Mouse (Mus musculus) embryonic facial prominence, embryonic 13.5 days (tissue): ENCODE data around the gene Nek4. TPM values are rescaled to one million over a fixed set of nuclear protein-coding genes. Genes with fewer than 3 reads are reported as not detected.

Experiments used
- ATAC-seq: fragments of 200-750 bp; cut with Nextera tagmentation; 2 replicates; pipeline ENCODE4 v1.8.0; 2017; ENCODE audit warnings: low read depth; ENCODE audit not compliant: insufficient number of reproducible peaks, insufficient read depth, low FRiP score, low TSS enrichment
- H3K27ac ChIP-seq: fragments of 300-500 bp; sonication (generic); 2 replicates; pipeline ENCODE4 v1.5.1; 2015; ENCODE audit warnings: moderate library complexity, mild to moderate bottlenecking, inconsistent platforms
- H3K27me3 ChIP-seq: fragments of 300-500 bp; sonication (generic); 2 replicates; pipeline ENCODE4 v1.6.1; 2015; ENCODE audit warnings: mild to moderate bottlenecking, inconsistent platforms
- H3K36me3 ChIP-seq: fragments of 300-500 bp; sonication (generic); 2 replicates; pipeline ENCODE4 v1.6.1; 2015; ENCODE audit warnings: mild to moderate bottlenecking, inconsistent platforms
- H3K4me1 ChIP-seq: fragments of 300-500 bp; sonication (generic); 2 replicates; pipeline ENCODE4 v1.6.1; 2015; ENCODE audit warnings: inconsistent platforms
- H3K4me2 ChIP-seq: fragments of 300-500 bp; sonication (generic); 2 replicates; pipeline ENCODE4 v1.6.1; 2015; ENCODE audit warnings: moderate library complexity, mild to moderate bottlenecking, inconsistent platforms
- H3K4me3 ChIP-seq: fragments of 300-500 bp; sonication (generic); 2 replicates; pipeline ENCODE4 v1.5.1; 2015; ENCODE audit warnings: mild to moderate bottlenecking, inconsistent platforms
- H3K9ac ChIP-seq: fragments of 300-500 bp; sonication (generic); 2 replicates; pipeline ENCODE4 v1.6.1; 2015; ENCODE audit warnings: mild to moderate bottlenecking, inconsistent platforms
- H3K9me3 ChIP-seq: fragments of 300-500 bp; sonication (generic); 2 replicates; pipeline ENCODE4 v1.6.1; 2016; ENCODE audit warnings: inconsistent platforms
- WGBS: fragments of 180-500 bp; shearing (Covaris S2); methylation state at CpG from one replicate; pipeline ENCODE4 v1.1.7; 2015; ENCODE audit warnings: mixed read lengths; 5-methylcytosine and 5-hydroxymethylcytosine counted together
- polyA plus RNA-seq: library from polyadenylated mRNA; unstranded; fragments of >200 nt; fragmentation: Nextera tagmentation; extraction: Ambion mirVana; gene quantifications from 2 replicates; pipeline ENCODE4 v1.2.1, GENCODE M21; 2015

Gene Nek4
- polyA plus RNA-seq, 1 experiment from 2014 or later, result 15.3 TPM

DNA sequence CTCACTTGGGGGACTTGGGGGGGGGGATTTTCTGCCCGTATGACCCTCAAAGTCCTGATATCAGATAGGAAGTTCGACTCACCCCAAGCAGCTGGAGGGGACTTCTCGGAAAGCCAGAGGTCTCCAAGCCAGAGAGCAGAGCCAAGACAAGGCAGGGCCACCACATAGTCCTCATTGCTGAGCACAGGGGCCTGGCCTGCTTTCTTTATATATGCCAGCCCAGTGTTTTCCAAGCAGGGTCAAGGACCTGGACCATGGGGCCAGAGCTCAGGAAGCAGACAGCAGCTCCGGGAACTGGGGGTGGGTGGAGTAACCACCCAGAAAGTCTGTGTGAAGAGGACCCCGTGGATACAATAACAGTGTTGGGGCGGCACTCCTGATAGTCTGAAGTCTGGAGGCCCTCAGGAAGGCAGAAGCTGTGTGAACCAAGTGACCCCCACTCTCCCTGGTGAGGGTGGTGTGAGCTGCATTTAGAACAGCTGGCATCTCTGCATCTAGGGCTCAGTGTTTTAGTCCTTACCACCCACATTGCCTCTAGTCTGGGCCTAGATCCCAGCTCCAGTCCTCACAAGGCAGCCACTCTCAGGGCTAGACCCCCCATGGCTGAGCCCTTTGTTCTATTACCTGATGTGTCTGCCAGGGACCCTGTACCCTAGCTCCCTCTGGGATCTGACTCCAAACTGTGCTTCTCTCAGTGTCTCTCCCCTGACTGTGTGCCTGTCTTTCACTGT lies 27.6 kb upstream of the Nek4 start, which contains the start of gene Itih3:
Gene Itih3, minus strand, starts transcription at position 386 of the 731 bp plus-strand sequence.
- Histone ChIP-seq H3K4me3 (no peak within 1 kb of the TSS), H3K36me3 (no peaks in the 10 kb centered on the region), H3K4me1 (no peaks in the 10 kb centered on the region), H3K27me3 (no peaks in the 10 kb centered on the region), H3K9me3 (no peaks in the 10 kb centered on the region), H3K4me2 (no peak within 1 kb of the TSS), H3K9ac (no peak within 1 kb of the TSS), H3K27ac (no peak within 1 kb of the TSS)
- WGBS, result 64% methylated on average over 6 of the region's 6 CpGs
- ATAC-seq, result no peak

DNA sequence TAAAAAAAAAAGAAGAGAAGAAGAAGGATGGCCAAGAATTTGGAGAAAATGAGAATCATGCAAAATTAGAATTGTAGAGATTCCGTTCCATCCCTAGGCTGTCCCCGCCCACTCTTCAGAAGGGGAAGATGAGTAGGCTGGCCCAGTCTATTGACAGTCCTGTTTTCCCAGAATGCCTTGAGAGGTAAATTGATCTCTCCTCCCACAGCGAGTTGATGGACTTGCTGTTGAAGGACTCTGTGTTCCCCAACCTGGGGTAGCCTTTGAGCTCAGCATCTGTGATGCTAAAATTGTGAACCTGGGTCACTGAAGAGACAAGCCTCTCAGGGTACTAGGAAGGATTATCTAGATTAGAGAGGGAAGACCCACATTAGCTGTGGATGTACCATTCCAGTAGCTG lies 25.7 kb upstream of the Nek4 start:
- Histone ChIP-seq H3K9ac (no peak overlapping the region), H3K27ac (no peak overlapping the region), H3K4me2 (no peak overlapping the region), H3K27me3 (no peaks in the 10 kb centered on the region), H3K9me3 (no peaks in the 10 kb centered on the region), H3K4me1 (no peaks in the 10 kb centered on the region), H3K4me3 (no peak overlapping the region), H3K36me3 (no peaks in the 10 kb centered on the region)
- no peak for ATAC-seq
- 75% methylated on average over 3 of the region's 3 CpGs for WGBS

DNA sequence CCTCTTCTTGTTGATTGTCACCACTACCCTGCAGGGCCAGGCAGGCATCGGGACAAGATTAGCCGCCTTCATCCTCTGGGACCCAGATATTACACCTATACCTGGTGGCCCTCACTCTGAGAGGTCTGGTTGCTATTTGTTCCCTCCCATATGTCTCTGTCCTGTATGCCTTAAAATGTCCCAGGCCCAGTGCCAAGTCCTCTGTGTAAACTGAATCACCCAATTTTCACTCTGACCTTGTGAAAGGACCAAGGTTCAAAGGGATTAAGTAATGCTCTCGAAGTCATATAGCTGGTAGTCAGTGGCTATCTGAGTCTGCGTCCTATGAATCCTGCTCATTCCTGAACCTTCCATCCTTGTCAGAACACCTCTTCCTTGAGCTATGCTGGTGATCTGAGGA lies 20.8 kb upstream of the Nek4 start:
- WGBS, result 88% methylated on average over 4 of the region's 4 CpGs
- no peaks in the 10 kb centered on the region for H3K27me3 ChIP-seq
- no peak overlapping the region for H3K4me2 ChIP-seq
- H3K27ac ChIP-seq, result no peak overlapping the region
- no peak for ATAC-seq
- no peak overlapping the region for H3K9ac ChIP-seq
- H3K4me1 ChIP-seq, result no peaks in the 10 kb centered on the region
- no peaks in the 10 kb centered on the region for H3K36me3 ChIP-seq
- no peak overlapping the region for H3K4me3 ChIP-seq
- no peaks in the 10 kb centered on the region for H3K9me3 ChIP-seq

DNA sequence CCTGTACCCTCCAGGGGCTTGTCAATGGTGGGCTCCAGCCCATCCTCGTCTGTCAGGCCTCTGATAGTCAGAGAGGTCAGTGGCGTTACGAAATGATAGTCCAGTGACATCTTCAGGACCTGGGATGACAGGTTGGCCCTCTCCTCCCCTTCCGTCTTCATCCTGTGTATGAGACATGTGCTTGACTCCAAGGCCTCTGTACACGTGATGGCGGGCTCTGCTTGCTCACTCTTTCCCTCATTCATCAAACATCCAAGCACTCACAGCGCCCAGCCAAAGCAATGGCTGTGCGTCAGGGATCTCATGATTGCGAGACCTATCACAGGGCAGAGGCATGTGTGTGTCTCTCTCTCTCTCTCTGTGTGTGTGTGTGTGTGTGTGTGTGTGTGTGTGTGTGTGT lies 17.8 kb upstream of the Nek4 start:
- Histone ChIP-seq H3K27ac (no peak overlapping the region), H3K27me3 (no peaks in the 10 kb centered on the region), H3K36me3 (no peaks in the 10 kb centered on the region), H3K4me1 (no peaks in the 10 kb centered on the region), H3K9ac (no peak overlapping the region), H3K9me3 (no peaks in the 10 kb centered on the region), H3K4me2 (no peak overlapping the region), H3K4me3 (no peak overlapping the region)
- no peak for ATAC-seq
- 78% methylated on average over 9 of the region's 9 CpGs for WGBS

DNA sequence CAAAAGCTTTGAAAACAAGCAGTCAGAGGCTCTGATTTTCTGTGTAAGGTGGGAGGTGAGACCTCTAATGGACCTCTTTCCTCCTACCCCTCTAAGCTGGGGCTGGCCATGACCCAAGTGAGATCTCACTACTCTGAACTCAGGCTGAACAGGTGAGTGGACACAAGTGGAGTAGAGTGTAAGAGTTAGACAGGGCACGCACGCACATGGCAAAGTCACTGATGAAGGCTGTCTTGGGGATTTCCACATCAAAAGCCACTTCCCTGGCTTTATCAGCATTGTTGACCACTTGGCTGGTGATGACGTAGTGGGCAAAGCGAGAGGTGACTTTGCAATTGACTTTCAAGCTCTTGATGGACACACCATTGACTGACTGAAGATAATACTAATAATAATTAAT lies 8.9 kb upstream of the Nek4 start:
- Histone ChIP-seq H3K9me3 (no peaks in the 10 kb centered on the region), H3K4me2 (no peak overlapping the region), H3K9ac (no peak overlapping the region), H3K27me3 (no peaks in the 10 kb centered on the region), H3K27ac (no peak overlapping the region), H3K4me1 (no peaks in the 10 kb centered on the region), H3K4me3 (no peak overlapping the region), H3K36me3 (no peaks in the 10 kb centered on the region)
- no peak for ATAC-seq
- 89% methylated on average over 4 of the region's 4 CpGs for WGBS

DNA sequence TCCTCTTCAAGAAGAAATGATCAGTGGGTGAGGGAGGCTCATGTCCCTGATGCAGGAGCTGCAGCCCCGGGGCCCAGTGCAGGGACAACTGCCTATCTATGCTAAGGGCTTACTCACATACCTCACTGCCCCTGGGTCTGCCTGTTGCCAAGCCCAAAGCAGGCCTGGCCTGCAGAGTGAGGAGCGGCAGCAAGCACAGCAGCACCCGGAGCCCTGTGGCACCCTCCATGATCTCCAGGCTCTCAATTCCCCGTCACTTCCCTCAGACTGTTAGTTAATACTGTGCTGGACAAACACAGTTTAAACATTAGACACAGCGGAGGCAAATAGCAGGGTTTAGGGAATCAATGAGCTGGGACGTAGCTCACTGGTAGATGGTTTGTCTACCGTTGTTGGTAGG lies 8.1 kb upstream of the Nek4 start, which contains the start of gene Itih1:
Gene Itih1, minus strand, starts transcription at position 252 of the 400 bp plus-strand sequence.
- H3K9me3 ChIP-seq, result no peaks in the 10 kb centered on the region
- 0 out of 2 replicates have a peak, but pooled peaks cover 3% of the 10 kb centered on the region for H3K27me3 ChIP-seq
- no peak for ATAC-seq
- H3K4me3 ChIP-seq, result no peak within 1 kb of the TSS
- H3K36me3 ChIP-seq, result no peaks in the 10 kb centered on the region
- 84% methylated on average over 7 of the region's 7 CpGs for WGBS
- H3K27ac ChIP-seq, result no peak within 1 kb of the TSS
- 0 out of 2 replicates have a peak within 1 kb of the TSS, but pooled peaks have one; percentile 21 for H3K9ac ChIP-seq
- no peak within 1 kb of the TSS for H3K4me2 ChIP-seq
- H3K4me1 ChIP-seq, result no peaks in the 10 kb centered on the region

DNA sequence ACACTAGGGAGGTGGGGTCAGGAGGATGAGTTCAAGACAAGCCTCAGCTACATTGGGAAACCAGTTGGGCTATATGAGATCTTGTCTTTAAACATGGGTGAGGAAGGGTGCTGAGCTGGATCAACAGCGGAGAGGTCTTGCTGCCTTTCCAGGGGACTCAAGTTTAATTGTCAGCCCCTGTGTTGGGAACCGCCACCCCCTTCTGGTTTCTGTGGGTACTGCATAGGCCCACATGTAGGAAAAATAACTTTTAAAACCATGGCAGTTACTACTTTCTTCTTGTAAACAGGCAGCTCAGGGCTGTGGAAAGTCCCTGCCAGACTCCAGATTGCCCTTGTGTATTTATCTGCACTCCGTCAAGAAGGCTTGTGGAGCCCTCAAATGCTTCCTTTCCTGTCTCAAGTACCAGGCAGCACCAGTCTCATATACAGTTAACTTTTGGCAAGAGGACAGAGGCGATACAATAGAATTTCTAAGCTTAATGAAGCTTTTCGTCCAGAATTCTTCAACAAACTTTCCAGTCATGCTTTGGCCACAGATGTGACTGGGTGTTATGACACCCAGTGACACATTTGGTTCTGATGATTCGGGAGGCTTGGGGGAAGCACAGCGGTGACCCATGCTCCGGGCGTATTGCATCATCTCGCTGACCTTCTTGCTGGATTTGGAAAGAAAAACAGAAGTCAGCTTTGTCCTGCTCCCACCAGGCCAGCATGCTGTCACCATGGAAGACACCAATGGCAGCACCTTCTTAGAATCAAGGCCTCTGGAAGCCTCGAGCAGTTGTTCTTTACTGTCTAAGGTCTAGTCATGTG lies 7.1 kb upstream of the Nek4 start:
- H3K9me3 ChIP-seq, result no peaks in the 10 kb centered on the region
- no peak overlapping the region for H3K4me2 ChIP-seq
- 68% methylated on average over 11 of the region's 11 CpGs for WGBS
- H3K4me3 ChIP-seq, result no peak overlapping the region
- H3K36me3 ChIP-seq, result no peaks in the 10 kb centered on the region
- H3K4me1 ChIP-seq, result no peaks in the 10 kb centered on the region
- no peak overlapping the region for H3K27ac ChIP-seq
- H3K27me3 ChIP-seq, result 0 out of 2 replicates have a peak, but pooled peaks cover 6% of the 10 kb centered on the region
- ATAC-seq, result no peak
- no peak overlapping the region for H3K9ac ChIP-seq

DNA sequence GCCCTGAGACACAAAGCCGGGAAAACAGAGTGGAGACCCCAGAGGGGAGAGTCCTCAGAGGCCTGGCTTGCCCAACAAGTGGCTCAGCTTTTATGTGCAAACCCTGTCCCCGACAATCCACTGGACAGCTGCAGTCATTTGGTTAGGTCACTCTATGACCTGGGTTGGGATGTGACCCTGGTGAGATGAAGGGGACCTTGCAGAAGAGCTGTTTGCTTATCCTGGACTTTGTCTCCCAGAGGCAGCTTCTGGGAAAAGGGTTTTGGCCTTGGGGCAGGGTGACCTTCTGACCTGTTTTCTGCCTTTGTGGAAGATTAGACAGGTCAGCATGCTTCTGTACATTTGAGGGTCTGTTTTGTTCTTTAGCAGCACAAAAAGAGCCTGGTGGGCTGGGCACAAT lies 6.4 kb upstream of the Nek4 start:
- no peak overlapping the region for H3K27ac ChIP-seq
- H3K9ac ChIP-seq, result no peak overlapping the region
- H3K4me1 ChIP-seq, result no peaks in the 10 kb centered on the region
- no peak overlapping the region for H3K4me3 ChIP-seq
- 73% methylated on average over 2 of the region's 2 CpGs for WGBS
- no peak overlapping the region for H3K4me2 ChIP-seq
- no peak for ATAC-seq
- 0 out of 2 replicates have a peak, but pooled peaks cover 6% of the 10 kb centered on the region for H3K27me3 ChIP-seq
- no peaks in the 10 kb centered on the region for H3K36me3 ChIP-seq
- H3K9me3 ChIP-seq, result no peaks in the 10 kb centered on the region

DNA sequence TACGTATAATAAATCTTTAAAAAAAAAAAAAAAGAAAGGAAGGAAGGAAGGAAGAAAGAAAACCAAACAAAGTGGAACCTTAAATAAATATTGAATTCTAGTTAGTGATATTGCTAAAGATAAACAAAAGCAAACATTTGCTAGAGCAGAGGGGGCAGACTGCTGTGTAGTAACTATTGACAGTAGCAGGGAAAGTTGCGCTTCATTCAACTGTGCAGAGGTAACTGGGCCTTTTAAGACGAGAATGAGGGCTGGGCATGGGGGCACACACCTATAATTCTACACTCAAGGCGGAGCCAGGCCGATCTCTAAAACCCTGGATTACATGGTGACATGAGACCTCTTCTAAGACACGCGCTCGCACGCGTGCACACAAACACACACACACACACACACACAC lies 1.2 kb upstream of the Nek4 start:
- Histone ChIP-seq H3K9ac (no peak overlapping the region), H3K4me2 (no peak overlapping the region), H3K4me3 (no peak overlapping the region), H3K4me1 (peaks cover 7% of the 10 kb centered on the region), H3K9me3 (no peaks in the 10 kb centered on the region), H3K27me3 (0 out of 2 replicates have a peak, but pooled peaks cover 6% of the 10 kb centered on the region), H3K36me3 (peaks cover 8% of the 10 kb centered on the region), H3K27ac (no peak overlapping the region)
- 93% methylated on average over 10 of the region's 10 CpGs for WGBS
- ATAC-seq, result no peak

DNA sequence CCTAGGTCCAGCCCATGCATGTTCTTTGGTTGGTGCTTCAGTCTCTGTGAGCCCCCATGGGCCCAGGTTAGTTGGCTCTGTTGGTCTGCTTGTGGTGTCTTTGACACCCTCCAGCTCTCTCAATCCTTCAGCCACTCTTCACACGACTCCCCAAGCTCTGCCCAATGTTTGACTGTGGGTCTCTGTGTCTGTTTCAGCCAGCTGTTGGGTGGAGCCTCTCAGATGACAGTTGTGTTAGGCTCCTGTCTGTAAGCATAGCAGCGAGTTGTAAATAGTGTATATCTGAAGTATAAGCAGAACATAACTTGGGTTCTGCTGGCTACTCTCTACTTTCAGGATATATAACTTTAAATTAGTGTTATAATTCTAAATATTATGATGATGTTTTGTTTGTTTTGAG lies 7.3 kb downstream of the Nek4 start:
- no peaks in the 10 kb centered on the region for H3K9me3 ChIP-seq
- H3K4me3 ChIP-seq, result no peak overlapping the region
- H3K4me2 ChIP-seq, result no peak overlapping the region
- H3K9ac ChIP-seq, result no peak overlapping the region
- 75% methylated on average over 2 of the region's 2 CpGs for WGBS
- H3K27me3 ChIP-seq, result no peaks in the 10 kb centered on the region
- peaks cover 45% of the 10 kb centered on the region for H3K36me3 ChIP-seq
- no peak for ATAC-seq
- no peak overlapping the region for H3K27ac ChIP-seq
- H3K4me1 ChIP-seq, result no peaks in the 10 kb centered on the region

DNA sequence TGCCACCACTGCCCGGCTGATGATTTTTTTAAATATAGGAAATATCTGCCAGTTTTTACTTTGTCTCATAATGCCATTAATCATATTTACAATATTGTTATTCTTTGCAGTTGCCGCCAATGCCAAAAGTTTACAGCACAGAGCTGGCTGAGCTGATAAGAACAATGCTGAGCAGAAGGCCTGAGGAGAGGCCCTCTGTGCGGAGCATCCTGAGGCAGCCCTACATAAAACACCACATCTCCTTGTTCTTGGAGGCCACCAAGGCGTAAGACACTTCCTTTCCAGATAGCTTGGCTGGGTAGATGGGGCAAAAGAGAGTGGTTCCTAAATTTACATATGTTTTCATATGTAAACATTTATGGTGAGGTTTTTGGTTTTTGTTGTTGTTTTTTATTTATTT lies 7.9 kb downstream of the Nek4 start:
- Histone ChIP-seq H3K27ac (no peak overlapping the region), H3K4me1 (no peaks in the 10 kb centered on the region), H3K36me3 (peaks cover 42% of the 10 kb centered on the region), H3K4me2 (no peak overlapping the region), H3K4me3 (no peak overlapping the region), H3K9ac (no peak overlapping the region), H3K27me3 (no peaks in the 10 kb centered on the region), H3K9me3 (no peaks in the 10 kb centered on the region)
- 88% methylated on average over 4 of the region's 4 CpGs for WGBS
- no peak for ATAC-seq

DNA sequence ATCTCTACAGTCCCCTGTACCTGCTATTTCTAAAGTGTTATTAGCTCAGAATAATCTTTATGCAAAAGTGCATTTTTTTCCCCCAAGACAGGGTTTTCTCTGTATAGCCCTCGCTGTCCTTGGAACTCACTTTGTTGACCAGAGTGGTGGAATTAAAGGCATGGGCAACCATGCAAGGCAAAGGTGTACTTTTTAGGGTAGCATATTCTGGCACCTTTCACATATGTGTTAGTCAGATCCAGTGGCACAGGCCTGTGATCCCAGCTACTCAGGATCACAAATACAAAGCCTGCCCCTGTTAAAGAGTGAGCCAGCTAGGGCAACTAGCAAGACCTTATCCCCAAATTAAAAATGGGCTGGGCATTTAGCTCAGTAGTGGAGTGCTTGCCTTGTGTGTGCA lies 9.2 kb downstream of the Nek4 start:
- no peak overlapping the region for H3K9ac ChIP-seq
- H3K9me3 ChIP-seq, result no peaks in the 10 kb centered on the region
- H3K4me2 ChIP-seq, result no peak overlapping the region
- H3K4me3 ChIP-seq, result no peak overlapping the region
- peaks cover 40% of the 10 kb centered on the region for H3K36me3 ChIP-seq
- 93% methylated on average over 1 of the region's 1 CpGs for WGBS
- no peaks in the 10 kb centered on the region for H3K4me1 ChIP-seq
- no peaks in the 10 kb centered on the region for H3K27me3 ChIP-seq
- no peak overlapping the region for H3K27ac ChIP-seq
- no peak for ATAC-seq
